Mouse (Mus musculus) small intestine, adult 2 months (tissue): ENCODE measurements around the gene Olfr399. TPM values are rescaled to one million over a fixed set of nuclear protein-coding genes. Genes with fewer than 3 reads are reported as not detected.

Experiments used
- H3K27ac ChIP-seq: fragments of 200-500 bp; 2 replicates; pipeline ENCODE4 v1.5.1; 2012; ENCODE audit warnings: low read depth, low read length, control low read depth, inconsistent platforms; ENCODE audit not compliant: insufficient read depth
- H3K27me3 ChIP-seq: fragments of 200-500 bp; 2 replicates; pipeline ENCODE4 v1.6.1; 2012; ENCODE audit warnings: mild to moderate bottlenecking, moderate library complexity, low read length, inconsistent platforms; ENCODE audit not compliant: control insufficient read depth, insufficient read depth
- H3K36me3 ChIP-seq: fragments of 200-500 bp; 2 replicates; pipeline ENCODE4 v1.6.1; 2012; ENCODE audit warnings: mild to moderate bottlenecking, low read length, control low read depth, inconsistent platforms; ENCODE audit not compliant: control insufficient read depth, insufficient read depth
- H3K4me1 ChIP-seq: fragments of 200-500 bp; 2 replicates; pipeline ENCODE4 v1.6.1; 2012; ENCODE audit warnings: low read length, inconsistent platforms, mixed read lengths; ENCODE audit not compliant: control insufficient read depth, insufficient read depth, insufficient read length
- H3K4me3 ChIP-seq: fragments of 200-500 bp; 2 replicates; pipeline ENCODE4 v1.5.1; 2012; ENCODE audit warnings: low read depth, mild to moderate bottlenecking, control low read depth, inconsistent platforms, low read length, moderate library complexity
- CTCF ChIP-seq: fragments of 200-500 bp; IDR thresholded peaks from 2 replicates; pipeline ENCODE4 v1.5.1; 2012; ENCODE audit warnings: low read depth, mild to moderate bottlenecking, control low read depth, inconsistent platforms, low read length, moderate library complexity, mixed read lengths; ENCODE audit not compliant: insufficient replicate concordance, insufficient read length; ENCODE audit errors: extremely low read depth
- POLR2A ChIP-seq: fragments of 200-500 bp; IDR thresholded peaks from 2 replicates; pipeline ENCODE4 v1.6.1; 2012; ENCODE audit warnings: low read depth, mild to moderate bottlenecking, control low read depth, inconsistent platforms, low read length, moderate library complexity
- WGBS: fragments of 180-500 bp; shearing (Covaris S2); methylation state at CpG from one replicate; pipeline ENCODE4 v1.1.7; 2018; 5-methylcytosine and 5-hydroxymethylcytosine counted together
- polyA plus RNA-seq: library from polyadenylated mRNA; depleted of rRNA; stranded (reverse); fragments of >200 nt; gene quantifications from 2 replicates; pipeline ENCODE4 v1.2.3, GENCODE M21; 2012; rRNA removed

The Olfr399 gene
- polyA plus RNA-seq: not detected in 2 replicates

- Histone ChIP-seq H3K36me3 (no peaks in the 10 kb centered on the region), H3K4me1 (no peaks in the 10 kb centered on the region), H3K27me3 (no peaks in the 10 kb centered on the region), H3K4me3 (no peak within 1 kb of the TSS), H3K27ac (no peak within 1 kb of the TSS)
- TF ChIP-seq CTCF: no peak
- TF ChIP-seq POLR2A: no peak
- WGBS: 77% methylated on average over 2 of the region's 2 CpGs
These were observed at the start of gene Olfr399, which contains the start of gene Olfr139 for GRCm38 (mm10) chr11:74056451-74056850. Gene Olfr399 (minus strand): TSS chr11:74056615. Gene Olfr139 (minus strand): TSS chr11:74056551.

GRCm38 (mm10) chr11:74105066-74105465 lies 48.7 kb upstream of the Olfr399 start:
- Histone ChIP-seq H3K27ac (no peak overlapping the region), H3K4me3 (no peak overlapping the region), H3K4me1 (no peaks in the 10 kb centered on the region), H3K27me3 (no peaks in the 10 kb centered on the region), H3K36me3 (no peaks in the 10 kb centered on the region)
- TF ChIP-seq CTCF (no peak), POLR2A (no peak)
- 35% methylated on average over 5 of the region's 5 CpGs for WGBS

DNA sequence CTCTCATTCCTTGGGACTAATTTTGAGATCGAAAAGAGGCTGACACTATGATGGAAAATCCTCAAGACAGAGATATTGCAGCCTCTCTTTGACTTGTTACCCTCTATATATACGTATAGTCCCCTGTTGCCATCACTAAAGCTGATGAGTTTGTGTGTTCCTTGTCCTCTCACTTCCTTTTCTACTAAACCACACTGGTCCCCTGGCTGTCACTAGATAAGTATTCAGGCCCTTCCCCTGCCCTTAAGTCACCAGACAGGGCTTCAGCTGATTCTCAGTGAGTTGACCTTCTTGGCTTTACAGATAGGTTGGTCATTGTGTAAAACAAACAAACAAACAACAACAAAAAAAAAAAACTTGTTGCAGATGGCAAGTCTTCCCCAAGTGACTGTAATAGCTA lies 45.1 kb upstream of the Olfr399 start:
- Histone ChIP-seq H3K36me3 (no peaks in the 10 kb centered on the region), H3K27me3 (no peaks in the 10 kb centered on the region), H3K4me1 (no peaks in the 10 kb centered on the region), H3K4me3 (no peak overlapping the region), H3K27ac (no peak overlapping the region)
- TF ChIP-seq POLR2A (no peak), CTCF (no peak)
- 50% methylated on average over 2 of the region's 2 CpGs for WGBS

DNA sequence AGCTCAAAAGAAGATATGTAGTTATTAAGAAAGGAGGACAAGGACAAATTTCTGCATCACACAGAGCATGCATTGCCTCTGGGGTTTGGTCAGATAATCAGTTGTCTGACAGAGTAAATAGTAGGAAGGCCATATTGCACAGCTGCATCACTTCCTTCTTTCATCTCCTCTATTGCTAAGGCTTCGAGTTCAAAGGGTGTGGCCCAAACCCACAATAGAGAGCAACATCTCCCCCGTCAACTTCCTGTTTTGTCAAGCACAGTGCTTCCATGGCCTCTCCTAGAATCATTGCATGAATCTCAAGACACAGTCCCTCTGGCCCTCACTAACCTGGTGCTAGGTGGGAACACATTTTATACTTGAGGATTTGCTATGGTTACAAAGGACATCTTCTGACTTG lies 44.3 kb upstream of the Olfr399 start:
- H3K27me3 ChIP-seq: no peaks in the 10 kb centered on the region
- no peak for TF ChIP-seq CTCF
- TF ChIP-seq POLR2A: no peak
- no peak overlapping the region for H3K4me3 ChIP-seq
- H3K4me1 ChIP-seq: no peaks in the 10 kb centered on the region
- WGBS: 39% methylated on average over 2 of the region's 2 CpGs
- no peak overlapping the region for H3K27ac ChIP-seq
- no peaks in the 10 kb centered on the region for H3K36me3 ChIP-seq

DNA sequence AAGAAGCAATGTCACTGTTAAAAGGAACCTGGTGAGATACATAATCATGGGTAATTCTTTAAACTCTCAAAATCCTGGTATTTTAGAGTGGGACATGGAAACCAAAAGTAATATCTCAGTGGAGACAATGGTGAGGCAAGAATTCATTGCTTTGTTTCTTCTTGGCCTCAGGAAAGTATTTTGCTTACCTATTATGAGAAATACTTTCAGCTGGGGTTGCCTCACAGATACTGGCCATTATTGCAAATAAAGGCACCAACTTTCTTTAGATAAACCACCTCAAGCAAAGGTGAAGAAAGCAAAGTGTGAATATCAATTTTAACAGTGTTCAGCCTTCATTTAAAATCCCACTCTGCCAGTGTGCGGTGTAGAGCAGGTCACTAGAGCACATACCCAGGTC lies 13.2 kb upstream of the Olfr399 start, which contains the start of gene Zfp616:
TSS of gene Zfp616 (plus strand) at position 301 of the 400 bp plus-strand sequence.
- no peak within 1 kb of the TSS for H3K27ac ChIP-seq
- TF ChIP-seq CTCF (no peak), POLR2A (no peak)
- H3K4me3 ChIP-seq: no peak within 1 kb of the TSS
- H3K4me1 ChIP-seq: no peaks in the 10 kb centered on the region
- no peaks in the 10 kb centered on the region for H3K36me3 ChIP-seq
- H3K27me3 ChIP-seq: no peaks in the 10 kb centered on the region
- 85% methylated on average over 1 of the region's 1 CpGs for WGBS

GRCm38 (mm10) chr11:74051347-74051746 lies 5.1 kb downstream of the Olfr399 start:
- Histone ChIP-seq H3K4me1 (no peaks in the 10 kb centered on the region), H3K4me3 (no peak overlapping the region), H3K36me3 (no peaks in the 10 kb centered on the region), H3K27ac (no peak overlapping the region), H3K27me3 (no peaks in the 10 kb centered on the region)
- TF ChIP-seq POLR2A (no peak), CTCF (no peak)
- WGBS: 69% methylated on average over 3 of the region's 3 CpGs

Other genes starting within 250 kb of the Olfr399 start
- gene Olfr392, start 239.6 kb downstream of the Olfr399 start, polyA plus RNA-seq: not detected in 2 replicates
- gene Olfr393, start 205.2 kb downstream of the Olfr399 start, polyA plus RNA-seq: not detected in 2 replicates
- not detected in 2 replicates for gene Olfr394, start 165.8 kb downstream of the Olfr399 start, polyA plus RNA-seq
- gene Olfr395, start 147.3 kb downstream of the Olfr399 start, polyA plus RNA-seq: not detected in 2 replicates
- gene Olfr23, start 119.9 kb downstream of the Olfr399 start, polyA plus RNA-seq: not detected in 2 replicates
- not detected in 2 replicates for gene Olfr397, start 95.8 kb downstream of the Olfr399 start, polyA plus RNA-seq
- not detected in 2 replicates for gene Olfr398, start 66.2 kb downstream of the Olfr399 start, polyA plus RNA-seq
- not detected in 2 replicates for gene Olfr139, start 64 bp downstream of the Olfr399 start, polyA plus RNA-seq
- not detected in 2 replicates for gene Zfp616, start 13.3 kb upstream of the Olfr399 start, polyA plus RNA-seq
- gene Olfr401, start 57.1 kb upstream of the Olfr399 start, polyA plus RNA-seq: not detected in 2 replicates
- gene Olfr402, start 96.9 kb upstream of the Olfr399 start, polyA plus RNA-seq: not detected in 2 replicates
- gene Olfr403, start 129.6 kb upstream of the Olfr399 start, polyA plus RNA-seq: not detected in 2 replicates
- not detected in 2 replicates for gene Olfr43, start 154.8 kb upstream of the Olfr399 start, polyA plus RNA-seq
- not detected in 2 replicates for gene Olfr406, start 203.2 kb upstream of the Olfr399 start, polyA plus RNA-seq
- gene Olfr59, start 227.1 kb upstream of the Olfr399 start, polyA plus RNA-seq: not detected in 2 replicates